ENCODE assay signal across 8 mouse cellular contexts in the genomic region with DNA sequence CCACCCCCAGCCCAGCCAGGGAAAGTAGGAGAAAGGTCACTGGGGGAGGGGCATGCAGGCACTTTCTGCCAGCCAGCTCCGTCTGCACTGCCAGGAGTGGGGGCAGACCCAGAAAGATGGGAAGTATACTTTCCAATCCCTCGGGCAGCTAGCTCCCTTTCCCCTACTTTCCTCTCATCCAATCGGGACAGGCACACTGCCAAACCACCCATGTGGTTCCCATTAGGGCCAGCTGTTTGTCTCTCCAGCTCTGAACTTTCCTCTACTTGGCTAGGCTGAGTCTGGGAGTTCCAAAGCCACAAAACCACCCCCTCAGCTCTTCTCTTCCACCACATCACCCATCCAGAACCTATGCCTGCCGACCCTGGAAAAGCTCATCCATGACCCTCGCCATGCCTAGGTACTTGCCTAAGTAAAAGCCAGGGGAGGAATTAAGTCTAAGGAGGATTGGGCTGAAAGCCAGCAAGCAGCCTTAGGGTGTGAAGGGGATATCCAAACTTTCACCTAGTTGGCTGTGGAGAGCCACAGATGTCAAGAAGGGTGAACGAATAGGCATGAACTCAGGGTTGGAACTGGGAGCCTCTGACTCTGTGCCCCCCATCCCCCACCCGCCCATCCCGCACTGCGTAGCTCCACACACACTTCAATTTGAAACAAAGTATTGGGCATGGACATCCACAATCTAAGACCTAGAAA. TPM values are rescaled to one million over a fixed set of nuclear protein-coding genes. Genes with fewer than 3 reads are reported as not detected.
DNase-seq lines count a peak whose midpoint lies in the region; ATAC-seq and TF ChIP-seq lines count a peak whose summit lies in the region.

No protein-coding gene starts in this region.

- no peaks in the 10 kb centered on the region for H3K9me3 ChIP-seq in forebrain, embryonic 11.5 days (ENCODE audit: control insufficient read depth, low read length)
- H3K9me3 ChIP-seq in heart, embryonic 14.5 days (ENCODE audit: control insufficient read depth, low read length): no peaks in the 10 kb centered on the region
- no peaks in the 10 kb centered on the region for H3K9me3 ChIP-seq in limb, embryonic 15.5 days
- H3K9me3 ChIP-seq in neural tube, embryonic 13.5 days: no peaks in the 10 kb centered on the region

- H3K27me3 ChIP-seq in forebrain, embryonic 11.5 days (ENCODE audit: control insufficient read depth, insufficient read depth, low read length): no peaks in the 10 kb centered on the region
- H3K27me3 ChIP-seq in heart, embryonic 14.5 days (ENCODE audit: control insufficient read depth, insufficient read depth, low read length): no peaks in the 10 kb centered on the region
- no peaks in the 10 kb centered on the region for H3K27me3 ChIP-seq in limb, embryonic 15.5 days
- peaks cover 7% of the 10 kb centered on the region; the same call in 1 of the 2 replicates for H3K27me3 ChIP-seq in neural tube, embryonic 13.5 days

- H3K9ac ChIP-seq in forebrain, embryonic 11.5 days (ENCODE audit: low read length): no peak overlapping the region
- H3K9ac ChIP-seq in heart, embryonic 14.5 days (ENCODE audit: low read length): peak overlapping the region; percentile 58
- no peak overlapping the region for H3K9ac ChIP-seq in limb, embryonic 15.5 days
- H3K9ac ChIP-seq in neural tube, embryonic 13.5 days: no peak overlapping the region

- no peak for TF ChIP-seq POLR2A in brain, embryonic 14.5 days (IDR thresholded peaks at IDR 0.05; ENCODE audit: borderline replicate concordance, extremely low read depth, insufficient read depth, insufficient read length, poor library complexity, severe bottlenecking)

- ATAC-seq in forebrain, embryonic 11.5 days (replicated peaks; ENCODE audit: low FRiP score): no peak
- ATAC-seq in heart, embryonic 14.5 days (ENCODE audit: insufficient number of reproducible peaks, insufficient read depth, low FRiP score, low read depth): peak; percentile 83
- ATAC-seq in limb, embryonic 15.5 days (ENCODE audit: insufficient number of reproducible peaks, low FRiP score, low TSS enrichment, low read depth): peak; percentile 89
- peak; percentile 79 for ATAC-seq in neural tube, embryonic 13.5 days (ENCODE audit: low read depth)

- 0 out of 2 replicates have a peak, but pooled peaks cover 2% of the 10 kb centered on the region for H3K4me1 ChIP-seq in forebrain, embryonic 11.5 days (replicated peaks; ENCODE audit: control insufficient read depth, insufficient read depth, low read length)
- H3K4me1 ChIP-seq in heart, embryonic 14.5 days (ENCODE audit: control insufficient read depth in 2 of 2, insufficient read depth in 2 of 2, low read length in 2 of 2): peaks cover 42 to 59% of the 10 kb centered on the region in 2 experiments
- peaks cover 54% of the 10 kb centered on the region for H3K4me1 ChIP-seq in limb, embryonic 15.5 days
- peaks cover 34% of the 10 kb centered on the region for H3K4me1 ChIP-seq in neural tube, embryonic 13.5 days (replicated peaks)

- no peak for TF ChIP-seq CTCF in brain, embryonic 14.5 days (IDR thresholded peaks at IDR 0.05; ENCODE audit: borderline replicate concordance, extremely low read depth, insufficient read depth, insufficient read length)

- 66% methylated on average over 9 of the region's 9 CpGs for WGBS in forebrain, embryonic 11.5 days
- 38% methylated on average over 9 of the region's 9 CpGs for WGBS in heart, embryonic 14.5 days
- WGBS in limb, embryonic 15.5 days: 14% methylated on average over 9 of the region's 9 CpGs
- WGBS in neural tube, embryonic 13.5 days: 52% methylated on average over 9 of the region's 9 CpGs

- DNase-seq in 3134 (ENCODE audit: extremely low read depth, insufficient read length, low spot score): peak; percentile 81
- peak; percentile 89 for DNase-seq in brain, embryonic 14.5 days (ENCODE audit: low read depth)
- peak; percentile 72 for DNase-seq in forebrain, embryonic 11.5 days (ENCODE audit: low spot score)
- peak; percentile 98 for DNase-seq in kidney, postnatal 10 days
- peak; percentile 92 for DNase-seq in urinary bladder, postnatal 14 days (ENCODE audit: low spot score)

- H3K27ac ChIP-seq in forebrain, embryonic 11.5 days (ENCODE audit: low read depth, low read length): no peak overlapping the region
- H3K27ac ChIP-seq in heart, embryonic 14.5 days (replicated peaks in 1 of 2; ENCODE audit: control insufficient read depth in 1 of 2, insufficient read depth in 1 of 2, low read depth in 2 of 2, low read length in 2 of 2): peak overlapping the region; percentile 84 to 89
- peak overlapping the region; percentile 92 for H3K27ac ChIP-seq in limb, embryonic 15.5 days
- peak overlapping the region; percentile 79 for H3K27ac ChIP-seq in neural tube, embryonic 13.5 days (replicated peaks)

- no peaks in the 10 kb centered on the region for H3K36me3 ChIP-seq in forebrain, embryonic 11.5 days (ENCODE audit: control insufficient read depth, insufficient read depth, low read length)
- H3K36me3 ChIP-seq in heart, embryonic 14.5 days (ENCODE audit: control insufficient read depth, insufficient read depth, low read length): peaks cover 32% of the 10 kb centered on the region
- peaks cover 30% of the 10 kb centered on the region for H3K36me3 ChIP-seq in limb, embryonic 15.5 days
- H3K36me3 ChIP-seq in neural tube, embryonic 13.5 days: peaks cover 3% of the 10 kb centered on the region

- peak overlapping the region; percentile 12; the same call in 1 of the 2 replicates for H3K4me2 ChIP-seq in forebrain, embryonic 11.5 days (ENCODE audit: low read depth, low read length, severe bottlenecking)
- H3K4me2 ChIP-seq in heart, embryonic 14.5 days (ENCODE audit: low read length): peak overlapping the region; percentile 80
- peak overlapping the region; percentile 79 for H3K4me2 ChIP-seq in limb, embryonic 15.5 days
- H3K4me2 ChIP-seq in neural tube, embryonic 13.5 days: peak overlapping the region; percentile 86

- H3K4me3 ChIP-seq in forebrain, embryonic 11.5 days (ENCODE audit: low read depth, low read length): no peak overlapping the region
- peak overlapping the region; percentile 14 to 39; a peak in 3 of 4 replicates for H3K4me3 ChIP-seq in heart, embryonic 14.5 days (ENCODE audit: control insufficient read depth in 1 of 2, insufficient read depth in 1 of 2, low read depth in 1 of 2, low read length in 2 of 2)
- H3K4me3 ChIP-seq in limb, embryonic 15.5 days: peak overlapping the region; percentile 52
- peak overlapping the region; percentile 48 for H3K4me3 ChIP-seq in neural tube, embryonic 13.5 days

RNA-seq across cellular contexts. Expression of a gene that starts 2.2 kb away (rescaled TPM):
- polyA plus RNA-seq in brain, embryonic 14.5 days (2012; rRNA removed): 9.8 and 10.6 TPM in 2 replicates
- 16.6 and 20.9 TPM in 2 replicates for polyA plus RNA-seq in forebrain, embryonic 11.5 days (2014; fragmentation: Nextera tagmentation; extraction: Ambion mirVana)
- 13.5 and 16.4 TPM in 2 replicates for polyA plus RNA-seq in heart, embryonic 14.5 days (2014; fragmentation: Nextera tagmentation; extraction: Ambion mirVana)
- 53.1 and 62.9 TPM in 2 replicates for polyA plus RNA-seq in limb, embryonic 15.5 days (2015; fragmentation: Nextera tagmentation; extraction: Ambion mirVana)
- 22.8 and 24.5 TPM in 2 replicates for polyA plus RNA-seq in neural tube, embryonic 13.5 days (2015; fragmentation: Nextera tagmentation; extraction: Ambion mirVana)

RNA-seq across cellular contexts. Expression of a gene that starts 19.1 kb away (rescaled TPM):
- 633 and 642 TPM in 2 replicates for polyA plus RNA-seq in brain, embryonic 14.5 days (2012; rRNA removed)
- polyA plus RNA-seq in forebrain, embryonic 11.5 days (2014; fragmentation: Nextera tagmentation; extraction: Ambion mirVana): 330 and 338 TPM in 2 replicates
- polyA plus RNA-seq in heart, embryonic 14.5 days (2014; fragmentation: Nextera tagmentation; extraction: Ambion mirVana): 300 and 314 TPM in 2 replicates
- 257 and 267 TPM in 2 replicates for polyA plus RNA-seq in limb, embryonic 15.5 days (2015; fragmentation: Nextera tagmentation; extraction: Ambion mirVana)
- 455 and 504 TPM in 2 replicates for polyA plus RNA-seq in neural tube, embryonic 13.5 days (2015; fragmentation: Nextera tagmentation; extraction: Ambion mirVana)

RNA-seq across cellular contexts. Expression of a gene that starts 30.9 kb away (rescaled TPM):
- 50.7 and 61.9 TPM in 2 replicates for polyA plus RNA-seq in brain, embryonic 14.5 days (2012; rRNA removed)
- polyA plus RNA-seq in forebrain, embryonic 11.5 days (2014; fragmentation: Nextera tagmentation; extraction: Ambion mirVana): 30.4 and 31.1 TPM in 2 replicates
- 53.8 and 54.2 TPM in 2 replicates for polyA plus RNA-seq in heart, embryonic 14.5 days (2014; fragmentation: Nextera tagmentation; extraction: Ambion mirVana)
- 29.4 and 32.3 TPM in 2 replicates for polyA plus RNA-seq in limb, embryonic 15.5 days (2015; fragmentation: Nextera tagmentation; extraction: Ambion mirVana)
- polyA plus RNA-seq in neural tube, embryonic 13.5 days (2015; fragmentation: Nextera tagmentation; extraction: Ambion mirVana): 36.2 and 40.3 TPM in 2 replicates

RNA-seq across cellular contexts. Expression of a gene that starts 44.9 kb away (rescaled TPM):
- 1,048 and 1,174 TPM in 2 replicates for polyA plus RNA-seq in brain, embryonic 14.5 days (2012; rRNA removed)
- polyA plus RNA-seq in forebrain, embryonic 11.5 days (2014; fragmentation: Nextera tagmentation; extraction: Ambion mirVana): 758 and 759 TPM in 2 replicates
- 653 and 768 TPM in 2 replicates for polyA plus RNA-seq in heart, embryonic 14.5 days (2014; fragmentation: Nextera tagmentation; extraction: Ambion mirVana)
- 716 and 1,053 TPM in 2 replicates for polyA plus RNA-seq in limb, embryonic 15.5 days (2015; fragmentation: Nextera tagmentation; extraction: Ambion mirVana)
- polyA plus RNA-seq in neural tube, embryonic 13.5 days (2015; fragmentation: Nextera tagmentation; extraction: Ambion mirVana): 530 and 625 TPM in 2 replicates

RNA-seq across cellular contexts. Expression of a gene that starts 45.0 kb away (rescaled TPM):
- 327 and 425 TPM in 2 replicates for polyA plus RNA-seq in brain, embryonic 14.5 days (2012; rRNA removed)
- polyA plus RNA-seq in forebrain, embryonic 11.5 days (2014; fragmentation: Nextera tagmentation; extraction: Ambion mirVana): 374 and 400 TPM in 2 replicates
- 628 and 707 TPM in 2 replicates for polyA plus RNA-seq in heart, embryonic 14.5 days (2014; fragmentation: Nextera tagmentation; extraction: Ambion mirVana)
- polyA plus RNA-seq in limb, embryonic 15.5 days (2015; fragmentation: Nextera tagmentation; extraction: Ambion mirVana): 404 and 428 TPM in 2 replicates
- polyA plus RNA-seq in neural tube, embryonic 13.5 days (2015; fragmentation: Nextera tagmentation; extraction: Ambion mirVana): 558 and 559 TPM in 2 replicates

Comparison
In these comparisons a context has a peak if more than half of its experiments do, and no peak if none do; other contexts are left out.
1. H3K4me2 ChIP-seq: peak in every context shown above with its lines; median percentile 86 in neural tube, embryonic 13.5 days; 80 in heart, embryonic 14.5 days; 79 in limb, embryonic 15.5 days; 12 in forebrain, embryonic 11.5 days.